Mouse (Mus musculus) intestine, embryonic 14.5 days (tissue): Measurements from ENCODE around the gene Ppm1m. TPM values are rescaled to one million over a fixed set of nuclear protein-coding genes. Genes with fewer than 3 reads are reported as not detected.

ENCODE experiments used
- ATAC-seq: fragments of 200-750 bp; cut with Nextera tagmentation; replicated peaks from 2 replicates; pipeline ENCODE4 v1.8.0; 2017; ENCODE audit warnings: low read depth, moderate number of reproducible peaks, moderate TSS enrichment, moderate library complexity; ENCODE audit not compliant: low FRiP score, low TSS enrichment
- DNase-seq: peaks from one replicate; pipeline ENCODE4 v3.0.0-alpha.2; 2018; ENCODE audit warnings: low spot score
- H3K27ac ChIP-seq: fragments of 300-500 bp; sonication (generic); 2 replicates; pipeline ENCODE4 v1.5.1; 2014; ENCODE audit warnings: low read depth, mild to moderate bottlenecking, control low read depth
- H3K27me3 ChIP-seq: fragments of 300-500 bp; sonication (generic); replicated peaks from 2 replicates; pipeline ENCODE4 v1.6.1; 2014; ENCODE audit warnings: low read length, control low read depth; ENCODE audit not compliant: control insufficient read depth, insufficient read depth
- H3K36me3 ChIP-seq: fragments of 300-500 bp; sonication (generic); 2 replicates; pipeline ENCODE4 v1.6.1; 2014; ENCODE audit warnings: low read length, control low read depth; ENCODE audit not compliant: control insufficient read depth, insufficient read depth
- H3K4me1 ChIP-seq: fragments of 300-500 bp; sonication (generic); replicated peaks from 2 replicates; pipeline ENCODE4 v1.6.1; 2014; ENCODE audit warnings: low read length, control low read depth, mixed read lengths; ENCODE audit not compliant: control insufficient read depth, insufficient read depth
- H3K4me2 ChIP-seq: fragments of 300-500 bp; sonication (generic); 2 replicates; pipeline ENCODE4 v1.6.1; 2014; ENCODE audit warnings: low read length
- H3K4me3 ChIP-seq: fragments of 300-500 bp; sonication (generic); 2 replicates; pipeline ENCODE4 v1.5.1; 2014; ENCODE audit warnings: low read depth, low read length, control low read depth, mixed read lengths
- H3K9ac ChIP-seq: fragments of 300-500 bp; sonication (generic); 2 replicates; pipeline ENCODE4 v1.6.1; 2014; ENCODE audit warnings: mild to moderate bottlenecking, low read length
- H3K9me3 ChIP-seq: fragments of 300-500 bp; sonication (generic); 2 replicates; pipeline ENCODE4 v1.6.1; 2016; ENCODE audit warnings: low read length, control low read depth; ENCODE audit not compliant: control insufficient read depth
- WGBS: fragments of 180-500 bp; shearing (Covaris S2); extraction: QIAGEN DNeasy Blood & Tissue Kit; methylation state at CpG from one replicate; pipeline ENCODE4 v1.1.7; 2014; 5-methylcytosine and 5-hydroxymethylcytosine counted together
- polyA plus RNA-seq: library from polyadenylated mRNA; unstranded; fragments of >200 nt; fragmentation: Nextera tagmentation; extraction: Ambion mirVana; gene quantifications from 2 replicates; pipeline ENCODE4 v1.2.1, GENCODE M21; 2014

Ppm1m gene
- polyA plus RNA-seq = 31.2 and 33.6 TPM in 2 replicates

DNA sequence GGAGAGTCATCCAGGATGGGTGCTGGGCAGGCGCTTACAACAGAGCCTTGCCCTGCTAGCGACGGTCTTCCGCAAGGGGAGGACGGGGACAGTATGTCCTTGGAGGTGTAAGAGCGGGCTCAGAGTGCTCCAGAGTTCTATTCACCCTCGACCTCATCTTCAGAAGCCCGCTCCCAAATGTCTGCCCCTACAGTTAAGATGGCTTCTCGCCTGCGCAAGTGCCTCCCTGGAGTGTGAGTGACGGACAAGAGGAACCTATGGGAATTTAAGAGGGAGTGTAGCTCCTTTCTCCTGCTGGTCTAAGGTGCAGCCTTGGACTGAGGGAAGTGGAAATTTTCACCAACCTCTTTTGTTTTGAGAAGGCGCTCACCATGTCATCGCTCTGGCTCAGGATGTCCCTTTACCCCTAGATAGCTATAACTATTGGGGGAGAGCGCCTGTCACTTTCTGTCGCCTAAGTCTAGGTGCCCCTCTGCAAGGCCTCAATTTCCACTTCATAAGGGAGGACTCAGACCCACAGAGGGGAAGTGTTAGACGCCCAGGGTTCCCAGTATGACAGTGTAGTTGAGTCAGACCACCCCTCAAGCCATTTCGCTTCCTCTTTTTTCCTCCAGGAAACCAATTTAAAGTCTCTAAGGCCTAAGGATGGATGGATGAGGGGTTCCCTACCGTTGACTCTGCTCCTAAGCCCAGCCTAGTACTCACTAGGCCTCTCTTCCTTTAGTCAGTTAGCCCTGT, at the start of gene Ppm1m:
TSS of gene Ppm1m (minus strand) at position 212 of the 738 bp plus-strand sequence.
- H3K27ac ChIP-seq = peak within 1 kb of the TSS; percentile 27; the same call in 1 of the 2 replicates
- H3K27me3 ChIP-seq = no peaks in the 10 kb centered on the region
- DNase-seq = no peak
- 46% methylated on average over 18 of the region's 18 CpGs for WGBS
- H3K9ac ChIP-seq = peak within 1 kb of the TSS; percentile 66
- no peaks in the 10 kb centered on the region for H3K9me3 ChIP-seq
- peak within 1 kb of the TSS; percentile 70 for H3K4me2 ChIP-seq
- peaks cover 14% of the 10 kb centered on the region for H3K36me3 ChIP-seq
- no peak; the same call in 1 of the 2 replicates for ATAC-seq
- peaks cover 29% of the 10 kb centered on the region for H3K4me1 ChIP-seq
- peak within 1 kb of the TSS; percentile 62 for H3K4me3 ChIP-seq

DNA sequence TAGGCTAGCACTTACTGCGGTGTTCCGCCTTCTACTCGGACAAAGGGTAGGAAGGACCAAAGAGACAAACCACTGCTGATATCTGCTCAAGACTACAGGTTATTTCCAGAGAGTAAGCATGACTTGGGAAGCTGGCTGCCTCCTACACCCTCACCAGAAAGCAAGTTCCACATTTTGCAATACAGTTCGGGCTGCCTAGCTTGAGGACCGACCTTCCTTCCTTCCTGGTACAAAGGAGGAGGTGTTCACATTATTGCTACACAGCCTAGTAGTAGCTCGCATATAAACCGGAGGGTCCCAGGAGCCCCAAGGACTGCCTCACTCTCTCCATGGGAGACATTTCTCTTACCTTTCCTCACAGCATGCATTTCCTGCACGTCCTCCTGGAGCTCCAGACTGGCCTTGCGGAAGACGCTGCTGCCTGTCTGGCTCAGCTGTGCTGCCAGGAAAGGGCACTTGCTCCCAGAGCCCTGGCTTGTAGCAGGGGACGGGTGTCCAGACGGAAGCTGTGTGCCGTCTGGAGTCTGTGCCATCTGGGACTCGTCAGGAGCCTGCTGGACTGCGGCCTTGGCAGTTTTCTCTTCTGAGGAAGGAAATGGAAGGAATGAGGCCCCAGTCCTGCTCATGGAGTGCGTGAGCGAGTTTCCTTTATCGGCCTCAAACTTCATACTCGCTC, 43.4 kb upstream of the Ppm1m start:
- Histone ChIP-seq H3K9ac (no peak overlapping the region), H3K9me3 (no peaks in the 10 kb centered on the region), H3K27ac (peak overlapping the region; percentile 65), H3K4me3 (no peak overlapping the region), H3K4me2 (peak overlapping the region; percentile 20; the same call in 1 of the 2 replicates), H3K4me1 (peaks cover 20% of the 10 kb centered on the region), H3K36me3 (peaks cover 57% of the 10 kb centered on the region), H3K27me3 (no peaks in the 10 kb centered on the region)
- peak; percentile 63 for DNase-seq
- no peak for ATAC-seq
- 42% methylated on average over 19 of the region's 19 CpGs for WGBS

DNA sequence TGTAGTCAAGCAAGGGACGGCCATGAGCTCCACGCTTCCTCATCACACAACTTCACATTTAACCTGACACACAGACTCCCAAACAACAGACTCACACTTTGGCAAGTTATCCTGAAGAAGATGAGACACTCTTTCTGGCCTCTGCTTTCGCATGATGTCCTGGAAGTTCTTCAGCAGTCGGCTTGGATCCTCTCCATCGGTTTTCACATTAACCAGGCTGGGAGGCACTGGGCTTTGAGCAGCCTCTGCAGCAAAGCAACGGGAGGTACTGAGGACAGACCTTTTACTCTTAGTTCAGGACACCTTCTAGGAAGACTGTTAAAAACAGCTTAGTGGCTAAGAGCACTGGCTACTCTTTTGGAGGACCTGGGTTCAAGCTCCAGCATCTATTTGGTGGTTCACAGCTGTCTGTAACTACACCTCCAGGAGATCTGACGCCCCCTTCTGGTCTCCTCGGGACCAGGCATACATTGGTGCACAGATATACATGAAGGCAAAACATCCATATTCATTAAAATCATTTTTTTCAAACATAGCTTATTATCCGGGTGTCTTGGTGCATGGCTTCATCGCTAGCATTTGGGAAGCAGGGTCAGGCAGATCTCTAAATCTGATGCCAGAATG, 42.1 kb upstream of the Ppm1m start:
- Histone ChIP-seq H3K4me2 (no peak overlapping the region), H3K27me3 (no peaks in the 10 kb centered on the region), H3K4me3 (no peak overlapping the region), H3K9me3 (no peaks in the 10 kb centered on the region), H3K4me1 (peaks cover 12% of the 10 kb centered on the region), H3K9ac (no peak overlapping the region), H3K36me3 (peaks cover 70% of the 10 kb centered on the region), H3K27ac (no peak overlapping the region)
- DNase-seq (no peak), ATAC-seq (no peak)
- WGBS = 88% methylated on average over 10 of the region's 10 CpGs

- Histone ChIP-seq H3K4me1 (no peaks in the 10 kb centered on the region), H3K4me3 (no peak overlapping the region), H3K9me3 (no peaks in the 10 kb centered on the region), H3K36me3 (peaks cover 99% of the 10 kb centered on the region), H3K27ac (no peak overlapping the region), H3K9ac (no peak overlapping the region), H3K27me3 (no peaks in the 10 kb centered on the region), H3K4me2 (no peak overlapping the region)
- DNase-seq (no peak), ATAC-seq (no peak)
- WGBS = 93% methylated on average over 10 of the region's 10 CpGs
Observed at GRCm38 (mm10) chr9:106237878-106238277, 38.3 kb upstream of the Ppm1m start.

- H3K9me3 ChIP-seq = no peaks in the 10 kb centered on the region
- peaks cover 99% of the 10 kb centered on the region for H3K36me3 ChIP-seq
Observed at GRCm38 (mm10) chr9:106237401-106237800, 37.9 kb upstream of the Ppm1m start.

DNA sequence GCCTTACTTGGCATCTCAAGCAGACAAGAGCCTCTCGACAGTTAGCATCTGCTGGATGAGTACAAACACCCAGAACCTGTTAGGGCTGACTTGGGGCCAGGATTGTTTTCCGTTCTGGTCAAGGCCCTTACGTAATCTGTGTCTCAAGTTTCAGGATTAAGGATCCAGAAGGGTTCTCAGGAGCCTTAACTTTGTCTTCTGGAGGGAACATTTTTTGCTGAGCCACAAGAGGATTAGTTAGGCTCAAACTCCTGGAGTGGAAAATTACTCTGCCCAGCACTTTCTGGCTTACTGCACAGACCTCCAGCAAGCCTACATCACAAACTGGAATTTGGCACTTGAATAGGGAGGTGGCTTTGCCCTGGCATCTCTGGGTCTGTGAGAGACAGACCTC, 37.3 kb upstream of the Ppm1m start:
- H3K4me2 ChIP-seq = no peak overlapping the region
- no peaks in the 10 kb centered on the region for H3K4me1 ChIP-seq
- no peak overlapping the region for H3K4me3 ChIP-seq
- H3K27me3 ChIP-seq = no peaks in the 10 kb centered on the region
- no peak for DNase-seq
- ATAC-seq = no peak
- H3K9me3 ChIP-seq = no peaks in the 10 kb centered on the region
- H3K9ac ChIP-seq = no peak overlapping the region
- H3K27ac ChIP-seq = no peak overlapping the region
- WGBS = 76% methylated on average over 3 of the region's 3 CpGs
- H3K36me3 ChIP-seq = peaks cover 95% of the 10 kb centered on the region

More at GRCm38 (mm10) chr9:106237401-106237800, 37.9 kb upstream of the Ppm1m start:
- DNase-seq = no peak
- H3K4me3 ChIP-seq = no peak overlapping the region
- no peak overlapping the region for H3K9ac ChIP-seq
- 85% methylated on average over 8 of the region's 8 CpGs for WGBS
- no peak overlapping the region for H3K27ac ChIP-seq
- no peaks in the 10 kb centered on the region for H3K4me1 ChIP-seq
- ATAC-seq = no peak
- H3K27me3 ChIP-seq = no peaks in the 10 kb centered on the region
- H3K4me2 ChIP-seq = no peak overlapping the region

DNA sequence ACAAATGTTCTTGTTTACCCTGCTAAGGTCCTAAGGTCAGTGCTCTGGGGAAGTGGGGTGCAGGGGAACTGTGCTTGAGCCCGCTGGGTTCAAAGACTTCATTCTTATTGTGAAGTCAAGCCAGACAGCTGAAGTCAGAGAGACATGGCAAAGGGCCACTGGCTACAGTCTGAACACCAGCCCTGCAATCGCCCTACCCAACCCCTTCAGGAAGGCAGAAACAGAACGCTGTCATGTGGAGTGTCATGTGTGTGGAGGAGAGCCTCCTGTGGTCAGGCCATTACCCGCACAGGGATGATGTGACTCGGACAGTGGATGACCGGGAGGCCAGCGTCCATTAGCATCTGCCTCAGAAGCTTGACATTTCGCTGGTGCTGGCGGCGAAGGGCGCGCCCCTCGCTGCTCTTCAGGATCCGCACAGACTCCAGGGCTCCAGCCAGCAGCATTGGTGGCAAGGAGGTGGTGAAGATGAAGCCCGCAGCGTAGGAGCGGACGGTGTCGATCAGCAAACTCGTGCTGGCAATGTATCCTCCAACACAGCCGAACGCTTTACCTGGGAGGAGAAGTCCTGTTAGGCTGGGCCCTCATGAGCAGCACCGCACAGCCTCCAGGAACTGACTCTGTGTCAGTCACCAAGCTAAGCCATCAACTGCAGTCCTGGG, 36.7 kb upstream of the Ppm1m start:
- ATAC-seq = no peak
- Histone ChIP-seq H3K4me2 (no peak overlapping the region), H3K36me3 (peaks cover 90% of the 10 kb centered on the region), H3K4me3 (no peak overlapping the region), H3K27me3 (no peaks in the 10 kb centered on the region), H3K9ac (no peak overlapping the region), H3K27ac (no peak overlapping the region), H3K9me3 (no peaks in the 10 kb centered on the region), H3K4me1 (no peaks in the 10 kb centered on the region)
- DNase-seq = no peak
- WGBS = 94% methylated on average over 23 of the region's 23 CpGs

DNA sequence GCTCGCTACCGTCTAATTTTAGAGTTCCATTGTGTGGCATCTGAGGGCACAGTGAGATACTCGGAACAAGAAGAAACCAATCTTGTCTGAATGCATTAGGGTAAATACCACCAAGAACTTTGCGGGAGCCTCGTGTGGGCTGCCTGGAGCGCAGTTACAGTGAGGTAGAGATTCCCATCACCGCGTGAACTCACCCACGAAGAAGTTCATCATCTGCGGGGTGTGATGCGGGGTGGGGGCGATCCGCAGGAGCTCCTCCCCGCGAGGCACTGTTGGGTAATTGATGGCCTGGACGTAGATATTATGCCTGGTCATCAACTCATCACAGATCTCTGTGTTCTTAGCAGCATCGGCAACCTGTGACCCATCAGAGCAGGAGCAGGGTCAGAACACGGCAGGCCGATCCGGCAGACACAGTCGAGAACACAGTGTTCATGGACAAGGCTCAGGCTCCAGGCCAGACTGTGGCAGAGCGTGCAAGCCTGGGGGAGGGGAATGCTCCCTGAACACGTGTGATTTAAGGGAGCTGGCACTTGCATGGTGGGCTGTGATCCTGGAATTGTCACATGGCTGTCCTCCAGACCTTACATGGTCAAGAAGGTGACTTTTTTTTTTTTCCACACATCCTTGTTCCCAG, 35.8 kb upstream of the Ppm1m start:
- no peak overlapping the region for H3K27ac ChIP-seq
- H3K36me3 ChIP-seq = peaks cover 80% of the 10 kb centered on the region
- H3K4me3 ChIP-seq = no peak overlapping the region
- H3K27me3 ChIP-seq = no peaks in the 10 kb centered on the region
- DNase-seq (no peak), ATAC-seq (no peak)
- H3K4me2 ChIP-seq = no peak overlapping the region
- H3K9me3 ChIP-seq = no peaks in the 10 kb centered on the region
- 89% methylated on average over 23 of the region's 23 CpGs for WGBS
- H3K4me1 ChIP-seq = no peaks in the 10 kb centered on the region
- no peak overlapping the region for H3K9ac ChIP-seq
